Mouse (Mus musculus) right cerebral cortex, adult 2 months (tissue): ENCODE results near the gene Gfi1.

ENCODE experiments used
- DNase-seq, 2 experiments: peaks; one replicate each; pipeline ENCODE4 v3.0.0; 2021 to 2022; ENCODE audit warnings: low spot score in 2 of 2

Gfi1 gene

DNA sequence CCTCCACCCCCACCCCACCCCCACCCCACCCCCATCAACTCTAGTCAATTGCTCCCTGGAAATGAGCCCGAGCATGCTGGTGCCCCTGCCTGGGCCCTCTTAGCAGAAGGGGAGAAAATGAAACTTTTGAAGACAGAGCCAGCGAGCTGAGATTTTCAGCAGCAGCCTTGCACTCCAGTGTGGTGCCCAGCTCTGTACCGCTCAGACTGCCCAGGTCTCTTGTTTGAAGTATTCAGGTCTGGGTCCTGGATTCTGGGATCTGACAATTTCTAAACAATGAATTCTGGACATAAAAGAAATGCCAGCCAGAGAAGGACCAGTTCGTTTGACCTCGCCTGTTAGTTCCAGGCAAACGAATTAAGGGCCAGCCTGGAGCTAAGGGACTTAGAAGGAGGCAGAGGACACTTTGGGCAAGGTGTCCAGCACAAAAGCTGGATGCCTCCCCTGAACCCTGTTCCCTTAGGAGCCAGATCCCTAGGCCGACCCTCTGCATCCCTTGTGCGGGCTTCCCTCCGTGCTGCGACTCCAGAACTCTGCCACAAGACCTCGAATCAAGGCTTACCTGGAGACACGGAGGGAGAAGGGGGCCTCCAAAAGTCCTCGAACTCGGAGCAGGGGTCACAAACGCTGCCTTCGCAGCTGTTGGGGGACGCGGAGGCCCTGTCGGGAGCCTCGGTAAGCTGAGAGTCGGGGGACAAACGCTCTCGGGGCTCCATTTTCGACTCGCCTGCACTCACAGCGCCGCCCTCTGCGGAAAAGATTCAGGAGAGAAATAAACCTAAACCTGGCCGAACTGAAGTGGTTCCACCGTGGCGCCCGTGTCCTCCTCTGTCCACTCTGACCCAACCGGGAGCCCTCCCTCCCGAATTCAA is 2.9 kb downstream of the Gfi1 start:
- DNase-seq = peak in 1 of 2 experiments; percentile 12

DNA sequence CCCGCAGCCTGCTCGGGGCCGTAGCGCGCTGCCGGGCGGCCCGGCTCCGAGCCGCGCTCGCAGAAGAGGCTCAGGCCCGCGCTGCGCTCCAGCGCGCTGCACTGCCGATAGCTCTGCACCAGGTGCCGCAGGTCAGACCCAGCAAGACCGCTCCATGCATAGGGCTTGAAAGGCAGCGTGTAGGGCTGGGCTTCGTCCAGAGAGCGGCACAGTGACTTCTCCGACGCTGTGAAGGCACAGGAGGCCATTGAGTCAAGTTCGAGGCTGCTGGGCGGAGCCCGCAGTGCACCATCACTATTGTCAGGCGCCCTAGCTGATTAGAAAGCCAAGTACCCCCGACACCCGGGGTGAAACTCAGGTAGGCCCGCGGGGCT is 4.2 kb downstream of the Gfi1 start:
- no peak for DNase-seq

DNA sequence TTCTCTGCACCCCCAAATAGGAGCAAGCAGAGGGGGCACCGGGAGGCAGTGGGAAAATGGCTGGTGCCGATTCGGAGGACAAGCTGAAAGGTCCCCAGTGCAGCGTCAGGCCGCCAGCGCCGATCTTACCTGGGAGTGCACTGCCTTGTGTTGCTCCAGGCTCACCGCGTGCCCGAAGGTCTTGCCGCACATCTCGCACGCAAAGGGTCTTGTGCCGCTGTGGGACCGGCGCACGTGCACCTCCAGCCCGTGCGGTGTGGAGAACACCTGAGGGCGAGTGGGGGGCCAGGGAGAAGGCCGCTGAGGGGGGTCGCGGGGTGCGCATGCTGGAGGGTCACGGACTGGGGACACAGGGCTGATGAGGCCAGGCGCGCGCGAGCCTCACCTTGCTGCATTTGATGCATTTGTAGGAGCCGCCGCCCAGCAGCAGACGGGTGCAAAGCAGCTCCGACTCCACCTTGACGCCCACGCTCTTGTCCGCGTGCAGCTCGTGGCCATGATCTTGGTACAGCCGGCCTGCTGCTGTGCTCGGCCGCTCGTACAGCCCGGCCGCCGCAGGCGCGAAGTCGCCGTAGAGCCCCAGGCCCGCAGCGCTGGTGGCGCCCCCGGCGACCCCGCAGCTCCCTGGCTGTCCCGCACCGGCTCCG is 4.7 kb downstream of the Gfi1 start:
- DNase-seq = peak in 1 of 2 experiments; percentile 4

DNA sequence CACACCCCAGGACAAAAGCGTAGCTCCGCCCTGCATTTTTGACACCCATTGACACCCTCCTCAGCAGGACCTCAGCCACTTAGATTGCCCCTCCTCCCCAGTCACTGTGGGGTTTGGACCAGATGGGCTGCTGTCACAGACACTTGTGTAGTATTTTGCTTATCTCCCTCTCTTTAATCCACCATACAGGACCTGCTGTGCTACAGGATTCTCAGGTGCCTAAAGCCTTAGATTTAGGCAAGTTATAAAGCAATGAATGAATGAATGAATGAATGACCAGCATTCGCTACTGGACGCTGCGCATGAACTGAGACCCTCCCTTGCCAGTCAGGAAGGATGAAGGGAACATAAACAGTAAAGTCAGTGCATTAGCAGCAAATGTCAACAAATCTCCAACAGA is 5.3 kb downstream of the Gfi1 start:
- no peak for DNase-seq

DNA sequence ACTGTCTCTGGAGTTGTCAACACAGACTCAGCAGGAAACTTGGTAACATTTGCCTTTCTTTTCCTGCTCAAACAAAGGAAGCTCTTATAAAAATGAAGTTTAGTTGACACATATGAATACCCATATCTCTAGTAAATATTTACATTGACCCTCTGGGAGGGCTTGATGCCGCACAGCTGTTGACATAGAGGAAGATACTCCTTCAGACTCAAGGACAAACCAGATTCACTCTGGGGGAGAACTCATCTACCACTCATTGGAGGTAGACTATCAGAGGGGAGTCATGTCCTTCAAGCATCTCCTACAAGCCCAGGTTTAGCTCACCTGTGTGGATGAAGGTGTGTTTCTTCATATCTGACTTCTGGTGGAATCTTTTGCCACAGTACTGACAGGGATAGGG is 6.0 kb downstream of the Gfi1 start:
- DNase-seq = no peak

DNA sequence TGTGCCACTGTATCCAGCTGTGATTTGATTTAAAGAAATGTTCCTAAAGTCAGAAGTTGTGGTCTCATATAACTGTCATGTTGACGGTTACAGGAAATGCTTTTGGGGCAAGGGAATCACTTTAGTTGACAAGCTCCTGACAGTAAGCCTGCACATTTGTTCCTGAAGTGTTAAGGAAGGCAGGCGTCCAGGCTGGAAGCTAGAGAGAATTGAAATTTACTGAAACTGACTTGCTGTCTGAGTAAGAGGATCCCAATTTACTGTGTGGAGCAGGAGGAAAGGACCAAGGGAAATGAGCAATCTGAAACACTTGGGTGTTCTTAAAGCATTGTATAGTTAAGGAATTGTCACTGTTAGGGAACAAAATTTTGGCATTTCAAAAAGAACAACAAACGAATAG is 6.6 kb downstream of the Gfi1 start:
- DNase-seq = no peak

DNA sequence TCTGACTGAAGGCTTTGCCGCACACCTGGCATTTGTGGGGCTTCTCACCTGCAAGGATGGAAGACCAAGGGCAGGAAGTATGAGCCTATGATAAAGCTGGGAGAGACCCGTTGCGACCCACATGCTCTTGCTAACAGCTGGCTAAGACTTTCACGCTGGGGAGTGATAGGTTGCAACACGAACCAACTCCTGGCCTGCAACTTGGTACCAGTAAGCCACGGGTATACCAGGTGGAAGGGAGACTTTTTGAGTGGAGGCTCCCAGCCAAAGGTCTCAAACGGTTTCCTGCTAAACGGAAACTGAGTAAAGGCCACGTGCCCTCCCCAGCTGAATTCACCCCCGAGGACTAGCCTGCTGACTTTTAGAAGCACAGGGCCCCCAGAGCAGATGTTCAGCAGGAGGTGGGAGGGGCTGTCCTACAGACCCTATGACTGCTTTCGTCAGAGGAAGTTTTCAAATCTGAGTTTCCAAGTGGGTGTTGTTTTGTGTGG is 7.9 kb downstream of the Gfi1 start:
- DNase-seq = no peak

DNA sequence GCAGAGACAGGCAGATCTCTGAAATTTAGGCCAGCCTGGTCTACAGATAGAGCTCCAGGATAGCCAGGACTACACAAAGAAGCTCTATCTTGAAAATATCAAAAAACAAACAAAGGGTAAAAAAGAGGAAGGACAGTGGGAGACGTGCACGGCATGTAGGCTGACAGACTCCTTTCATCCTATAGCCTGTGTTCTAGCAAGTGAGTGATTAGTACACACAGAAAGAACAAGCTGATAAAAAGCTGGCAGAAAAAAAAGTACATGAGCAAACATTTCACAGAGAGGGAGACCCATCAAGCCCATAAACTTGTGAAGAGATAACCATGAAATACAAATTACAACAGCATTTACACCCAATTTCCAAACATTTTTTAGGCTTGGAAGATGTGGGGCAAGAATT is 14.1 kb downstream of the Gfi1 start:
- no peak for DNase-seq

DNA sequence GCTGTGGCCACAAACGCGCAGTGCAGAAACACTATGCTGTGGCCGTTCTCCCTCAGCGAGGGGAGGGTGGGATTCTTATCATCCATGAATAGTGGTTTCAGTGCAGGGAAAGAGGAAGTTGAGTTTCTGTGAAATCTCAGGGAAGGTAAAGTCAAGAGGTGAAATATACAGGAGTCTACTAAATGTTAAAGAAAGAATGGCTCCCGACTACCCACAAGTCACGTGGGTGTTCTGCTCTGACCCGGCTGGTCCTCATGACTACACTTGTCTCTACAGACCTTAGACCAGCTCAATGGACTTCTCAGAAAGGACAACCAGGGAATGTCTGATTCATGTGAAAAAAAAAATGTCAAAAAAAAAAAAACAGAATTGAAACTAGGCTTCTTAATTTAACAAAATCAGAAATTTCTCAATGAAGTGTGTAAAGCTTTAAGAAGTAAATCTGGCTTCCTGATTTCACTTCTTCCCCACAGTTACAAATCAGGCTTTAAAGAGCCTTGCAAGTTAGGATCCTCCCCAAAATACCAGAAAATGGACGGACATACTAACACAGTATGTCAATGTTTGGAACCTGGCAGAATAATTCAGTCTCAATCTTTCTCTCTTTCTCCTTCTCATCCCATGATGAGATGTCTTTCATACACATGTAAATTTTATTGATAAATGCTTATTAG is 17.6 kb downstream of the Gfi1 start:
- DNase-seq = no peak

DNA sequence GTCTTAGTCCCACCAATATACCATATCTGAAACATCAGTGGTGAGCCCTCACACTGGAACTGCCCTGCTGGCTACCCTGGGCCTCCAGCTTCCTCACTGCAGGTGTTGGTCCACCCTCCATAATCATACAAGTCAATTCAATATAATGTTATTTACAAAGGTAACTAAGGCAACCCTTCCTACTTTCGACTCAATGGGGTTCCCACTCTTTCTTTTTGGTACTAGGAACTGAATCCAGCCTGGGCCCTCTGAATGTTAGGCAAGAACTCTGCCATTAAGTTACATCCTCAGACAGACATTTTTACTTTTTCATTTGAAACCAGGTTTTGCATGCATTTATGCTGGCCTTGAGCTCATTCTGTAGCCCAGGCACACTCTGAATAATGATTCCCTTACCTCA is 19.6 kb downstream of the Gfi1 start:
- DNase-seq = no peak

DNA sequence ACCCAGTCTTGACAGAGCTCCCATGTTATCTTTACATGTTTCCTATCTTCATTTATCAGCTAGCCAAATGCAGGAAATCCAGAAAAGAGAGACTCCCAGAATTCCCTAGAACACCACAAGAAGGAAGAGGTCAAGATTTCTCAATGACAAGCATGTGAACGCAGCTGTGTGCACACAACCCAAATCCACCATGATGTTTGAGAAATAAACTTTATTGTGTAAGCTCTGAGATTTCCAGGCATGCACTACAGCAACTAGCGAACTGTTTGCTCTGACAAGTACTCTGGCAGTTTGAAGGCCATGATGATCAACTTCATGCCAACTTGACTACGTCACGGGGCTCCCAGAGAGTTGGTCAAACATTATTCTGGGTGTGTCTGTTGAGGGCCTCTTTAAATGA is 20.1 kb downstream of the Gfi1 start:
- DNase-seq = no peak

DNA sequence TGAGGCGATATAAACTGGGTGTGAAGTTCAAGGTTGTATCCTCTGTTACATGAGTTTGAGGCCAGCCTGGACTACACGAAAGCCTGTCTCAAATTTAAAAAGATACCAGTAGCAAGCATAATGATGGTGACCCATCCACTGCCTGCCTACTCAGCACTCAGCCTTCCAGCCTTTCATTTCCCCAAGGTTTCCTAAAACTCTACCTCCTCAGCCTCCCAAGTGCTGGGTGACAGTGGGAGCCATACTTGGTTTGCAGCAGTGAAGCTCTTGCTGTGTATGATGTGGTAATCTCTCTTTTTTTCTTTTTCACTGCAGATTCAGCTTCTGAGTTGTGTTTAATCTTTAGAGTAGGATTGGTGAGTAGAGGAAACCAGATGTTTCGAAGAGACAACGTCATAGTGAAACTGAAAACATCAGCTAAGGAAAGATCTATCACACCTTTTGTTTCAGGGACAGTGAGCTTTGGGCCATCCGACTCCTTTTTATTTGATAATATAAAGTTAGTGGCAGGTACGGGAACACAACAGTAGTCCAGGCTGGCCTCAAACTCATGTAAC is 22.6 kb downstream of the Gfi1 start:
- DNase-seq = no peak

DNA sequence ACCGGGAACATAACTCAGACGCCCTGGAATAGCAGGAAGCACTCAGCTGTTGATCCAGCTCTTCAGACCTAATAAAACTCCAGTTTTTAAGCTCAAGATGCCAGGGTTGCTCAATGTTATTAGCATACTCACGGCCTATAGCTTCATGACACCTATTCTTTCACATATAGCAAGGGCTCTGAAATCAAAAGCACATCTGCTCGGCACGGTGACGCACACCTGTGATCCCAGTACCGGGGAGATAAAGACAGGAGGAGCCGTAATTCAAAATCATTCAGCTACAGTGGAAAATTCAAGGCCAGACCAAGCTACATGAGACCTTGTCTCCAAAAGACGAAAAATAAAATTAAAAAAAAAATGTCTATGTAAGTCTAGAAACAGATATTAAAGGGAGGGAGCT is 24.2 kb downstream of the Gfi1 start:
- no peak for DNase-seq

DNA sequence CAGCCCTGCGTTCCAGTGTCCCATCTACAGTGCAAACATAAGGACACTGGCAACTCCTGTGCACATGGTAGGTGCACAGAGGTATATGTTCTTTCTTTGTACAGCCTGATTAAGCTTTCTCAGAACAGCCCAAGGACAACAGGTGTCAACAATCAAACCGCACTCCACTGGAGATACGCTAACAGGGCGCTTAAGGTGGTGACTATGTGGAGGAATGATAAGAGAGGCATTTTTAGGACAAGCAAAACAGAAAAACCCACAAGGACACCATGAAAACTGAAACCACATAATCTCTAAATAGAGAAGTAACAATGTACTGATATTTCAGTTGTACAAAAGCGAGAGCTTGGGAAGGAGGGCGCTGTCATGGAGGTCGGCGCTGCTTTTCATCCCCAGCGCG is 25.0 kb downstream of the Gfi1 start:
- DNase-seq = no peak

DNA sequence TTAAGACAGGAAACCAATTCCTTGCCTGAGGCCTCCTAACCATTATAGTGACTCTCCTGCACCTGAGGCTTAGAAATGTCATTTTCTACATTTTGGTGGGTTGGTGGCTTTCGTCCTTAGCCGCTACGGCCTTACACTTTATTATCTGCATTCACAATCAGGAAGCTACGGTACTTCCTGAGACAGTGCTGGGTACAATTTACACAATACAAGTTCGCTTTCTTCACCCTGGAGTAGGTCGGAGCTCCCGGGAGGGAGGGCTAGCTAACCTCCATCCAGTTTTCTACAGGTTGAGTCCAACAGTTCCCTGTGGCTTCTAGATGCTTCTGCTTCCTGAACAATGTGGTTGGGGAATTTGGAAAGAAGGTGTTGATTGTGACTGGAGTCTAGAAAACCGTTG is 26.9 kb downstream of the Gfi1 start:
- no peak for DNase-seq

DNA sequence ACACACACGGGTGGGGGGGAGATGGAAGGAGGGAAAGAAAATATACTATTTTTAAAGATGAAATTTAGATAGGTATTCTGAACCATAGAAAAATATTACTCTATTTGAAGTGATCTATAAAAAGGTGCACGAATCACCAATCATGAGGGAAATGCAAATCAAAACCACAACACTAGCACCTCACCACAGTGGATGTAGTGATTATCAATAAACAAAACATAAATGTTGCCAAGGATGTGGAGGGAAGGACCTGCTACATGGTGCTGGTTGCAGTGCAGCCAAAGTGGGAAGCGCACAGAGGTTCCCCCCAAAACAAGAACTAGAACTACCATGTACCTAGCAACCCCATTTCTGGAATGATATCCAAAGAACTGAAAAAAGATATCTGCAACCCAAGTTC is 30.8 kb downstream of the Gfi1 start:
- DNase-seq = no peak

DNA sequence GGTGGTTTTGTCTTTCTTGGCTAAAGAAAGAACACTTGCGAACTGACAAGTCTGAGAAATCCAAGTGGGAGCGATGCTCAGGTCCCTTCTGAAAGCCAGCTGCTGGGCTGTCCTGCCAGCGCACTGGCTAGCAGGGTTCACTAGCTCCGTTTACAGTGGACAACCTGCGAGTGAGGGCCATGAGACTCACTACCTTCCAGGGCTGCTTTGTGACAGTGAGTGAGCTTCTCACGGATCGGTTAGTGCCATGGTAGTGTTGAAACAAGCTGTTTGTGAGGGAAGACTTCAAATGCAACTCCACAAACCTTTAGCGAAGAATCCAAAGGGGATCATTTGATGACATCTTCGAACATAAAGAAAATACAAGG is 37.4 kb downstream of the Gfi1 start:
- DNase-seq = no peak

DNA sequence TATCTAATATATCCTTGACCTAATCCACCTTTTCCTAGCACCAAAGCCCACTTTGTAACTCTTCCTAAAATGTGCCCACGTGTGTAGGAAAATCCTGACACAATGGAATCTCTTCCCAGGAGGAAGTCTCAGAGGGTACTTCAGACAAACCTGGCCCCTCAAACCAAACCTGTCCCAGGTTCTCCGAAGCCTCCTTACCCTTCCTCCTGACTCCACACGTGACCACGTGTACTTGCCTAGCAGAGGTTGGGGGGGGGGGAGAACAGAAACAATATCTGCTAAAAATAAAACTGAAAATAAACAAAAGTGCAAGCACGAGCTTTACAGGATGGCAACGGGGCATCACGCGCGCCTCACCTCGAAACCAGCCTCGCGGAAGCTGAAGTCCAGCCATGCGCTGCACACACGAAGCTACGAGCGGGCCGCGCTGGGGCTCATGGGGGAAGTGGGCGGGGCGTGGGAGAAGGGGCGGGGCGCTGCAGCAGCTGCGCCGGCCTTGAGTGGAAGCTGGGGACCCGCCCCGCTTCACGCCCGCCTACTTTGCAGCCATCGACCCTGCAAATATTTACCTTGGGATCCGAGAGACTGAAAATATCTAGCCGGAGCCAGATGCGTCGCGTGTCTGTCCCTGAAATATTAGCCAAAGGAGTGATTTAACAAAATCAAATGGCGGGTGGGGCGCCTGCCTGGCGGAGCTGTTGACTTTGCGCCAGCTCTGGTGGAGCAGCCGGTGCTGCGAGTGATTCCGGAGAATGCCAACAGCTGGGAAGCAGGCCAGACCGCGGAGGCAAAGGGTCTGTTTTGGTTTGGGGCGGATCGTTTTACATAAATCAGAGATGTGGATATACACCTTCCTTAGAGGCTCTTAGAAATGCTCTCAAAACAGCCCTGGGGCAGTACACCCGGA is 38.0 kb downstream of the Gfi1 start:
- DNase-seq = peak; percentile 53 to 64

DNA sequence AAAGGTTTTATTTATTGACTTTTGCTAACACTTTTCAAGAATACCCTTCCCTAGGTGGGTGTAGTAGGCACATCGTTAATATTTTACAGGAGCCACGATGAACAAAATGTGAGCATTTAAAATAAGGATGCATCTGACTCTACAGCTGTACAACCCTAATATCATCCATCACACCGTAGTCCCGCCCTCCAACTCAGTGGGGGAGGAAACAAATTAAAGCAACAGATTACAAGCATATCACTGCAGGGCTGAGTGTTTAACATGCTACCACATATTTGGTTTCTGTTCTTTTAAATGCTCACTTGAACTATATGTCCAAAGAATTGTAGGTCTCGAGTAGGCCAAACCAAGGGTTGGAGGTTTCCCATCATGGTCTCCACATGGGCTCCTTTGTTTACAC is 38.7 kb downstream of the Gfi1 start:
- no peak for DNase-seq

DNA sequence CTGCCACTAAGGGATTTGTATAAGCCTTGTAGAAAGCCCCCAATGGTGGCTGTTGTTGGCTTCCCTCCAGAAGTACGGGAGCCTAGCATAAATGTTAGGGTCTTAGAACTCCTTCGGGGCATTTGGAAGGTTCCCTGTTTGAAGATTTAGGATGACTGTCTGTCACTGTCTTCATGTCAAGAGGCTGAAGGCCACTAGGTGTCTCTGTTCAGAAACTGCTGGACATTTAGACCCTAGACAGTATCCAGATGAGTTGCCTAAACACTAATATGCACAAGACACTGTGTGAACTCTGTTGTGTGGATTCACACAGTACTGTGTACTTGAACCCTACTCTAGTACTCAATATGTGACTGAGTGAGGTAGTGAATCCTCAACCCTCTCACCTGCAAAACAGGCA is 41.5 kb downstream of the Gfi1 start:
- no peak for DNase-seq

DNA sequence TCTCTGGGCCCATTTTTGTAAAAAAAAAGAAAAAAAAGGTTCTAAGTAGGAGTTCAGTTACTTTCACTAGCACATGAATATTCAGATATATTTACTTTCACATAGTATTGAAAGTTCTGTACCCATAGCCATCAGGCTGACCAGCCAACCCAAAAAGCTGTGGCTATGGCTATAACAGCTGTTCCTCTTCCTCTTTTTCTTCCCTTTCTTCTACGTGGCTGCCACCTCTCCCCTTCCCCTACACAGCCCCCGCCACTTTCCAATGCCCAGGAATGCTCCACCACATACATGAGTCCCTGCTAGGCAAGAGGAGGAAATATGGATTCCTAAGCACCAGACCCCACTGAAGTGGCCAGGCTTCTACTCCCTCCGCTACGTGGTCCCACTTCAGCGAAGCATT is 44.5 kb downstream of the Gfi1 start:
- no peak for DNase-seq

DNA sequence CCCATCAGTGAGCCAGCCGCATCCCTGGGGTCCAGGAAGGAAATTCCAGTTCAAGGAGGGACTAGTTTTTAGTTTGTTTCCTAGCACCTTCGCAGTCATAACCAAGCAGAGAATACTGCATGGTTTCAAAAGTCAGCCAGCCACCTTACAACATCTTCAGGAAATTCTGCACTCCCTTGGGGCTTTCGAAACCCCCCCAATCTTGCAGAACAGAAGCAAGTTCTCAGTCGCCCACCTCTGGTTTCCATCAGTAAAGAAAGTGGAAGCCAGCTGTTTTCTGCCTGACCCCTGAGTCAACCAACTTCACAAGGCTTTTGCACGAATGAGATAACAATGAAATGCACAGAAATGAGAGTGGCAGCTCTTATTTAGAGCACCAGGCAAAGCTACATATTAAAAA is 47.4 kb downstream of the Gfi1 start:
- DNase-seq = no peak
